Mouse (Mus musculus): ENCODE data around the gene Phf10.

DNA sequence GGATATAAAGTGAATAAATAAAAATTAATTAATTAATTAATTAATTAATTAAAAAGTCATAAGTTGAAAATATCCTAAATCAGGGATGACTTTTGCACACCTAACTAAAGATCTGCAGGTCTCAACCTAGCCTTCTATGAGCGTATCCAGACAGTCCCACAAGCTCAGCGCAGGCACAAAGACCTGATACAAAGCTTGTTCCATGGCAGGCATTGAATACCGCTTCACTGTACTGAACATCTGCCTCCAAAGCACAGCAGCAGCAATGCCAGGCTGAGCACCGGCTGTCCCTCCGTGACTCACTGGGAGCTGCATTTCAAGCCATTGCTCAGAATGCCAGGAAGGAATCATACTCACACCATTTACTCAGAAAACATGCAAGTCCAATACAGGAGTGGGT is 50.3 kb downstream of the Phf10 start:
- TF ChIP-seq TAL1 (IDR thresholded peaks at IDR 0.05; ENCODE audit: low read length) (no peak), GATA1 (IDR thresholded peaks at IDR 0.05; ENCODE audit: low read length) (no peak)
